Mouse (Mus musculus): ENCODE results near the gene Hsf2bp.

The Hsf2bp gene

GRCm38 (mm10) chr17:31983491-31983890, 52.7 kb downstream of the Hsf2bp start:
- no peak for DNase-seq (ENCODE audit: low read depth, low spot score)

- DNase-seq (ENCODE audit: low read depth, low spot score), result no peak
Observed at GRCm38 (mm10) chr17:31982326-31983190, 53.6 kb downstream of the Hsf2bp start.

GRCm38 (mm10) chr17:31979888-31980287, 56.3 kb downstream of the Hsf2bp start:
- DNase-seq (ENCODE audit: low read depth, low spot score), result no peak

- no peak for DNase-seq (ENCODE audit: low read depth, low spot score)
Observed at GRCm38 (mm10) chr17:31977131-31977530, 59.0 kb downstream of the Hsf2bp start.

- no peak for DNase-seq (ENCODE audit: low read depth, low spot score)
Observed at GRCm38 (mm10) chr17:31976501-31976900, 59.6 kb downstream of the Hsf2bp start.

- no peak for DNase-seq (ENCODE audit: low read depth, low spot score)
Observed at GRCm38 (mm10) chr17:31974694-31975093, 61.5 kb downstream of the Hsf2bp start.

- DNase-seq (ENCODE audit: low read depth, low spot score), result no peak
Observed at GRCm38 (mm10) chr17:31973664-31974230, 62.4 kb downstream of the Hsf2bp start.

GRCm38 (mm10) chr17:31970890-31971289, 65.3 kb downstream of the Hsf2bp start:
- DNase-seq (ENCODE audit: low read depth, low spot score), result no peak

DNA sequence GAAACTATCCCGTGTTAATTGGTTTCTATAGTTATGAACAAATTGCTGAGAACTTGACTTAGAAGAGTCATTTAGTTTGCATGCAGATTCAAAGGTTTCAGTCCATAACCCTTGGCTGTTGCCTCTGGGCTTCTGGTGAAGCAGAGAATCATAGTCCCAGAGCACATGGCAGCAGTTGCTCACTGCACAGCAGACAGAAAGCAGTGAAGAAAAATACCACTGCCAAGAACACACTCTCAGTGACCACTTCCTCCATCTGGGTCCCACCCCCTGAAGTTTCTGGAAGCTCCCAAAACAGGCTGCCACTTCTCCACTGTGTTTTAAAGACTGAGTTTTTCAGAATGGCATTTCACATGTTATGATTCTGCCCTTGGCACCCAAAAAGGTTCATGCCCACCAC, 67.3 kb downstream of the Hsf2bp start:
- DNase-seq (ENCODE audit: low read depth, low spot score), result no peak

DNA sequence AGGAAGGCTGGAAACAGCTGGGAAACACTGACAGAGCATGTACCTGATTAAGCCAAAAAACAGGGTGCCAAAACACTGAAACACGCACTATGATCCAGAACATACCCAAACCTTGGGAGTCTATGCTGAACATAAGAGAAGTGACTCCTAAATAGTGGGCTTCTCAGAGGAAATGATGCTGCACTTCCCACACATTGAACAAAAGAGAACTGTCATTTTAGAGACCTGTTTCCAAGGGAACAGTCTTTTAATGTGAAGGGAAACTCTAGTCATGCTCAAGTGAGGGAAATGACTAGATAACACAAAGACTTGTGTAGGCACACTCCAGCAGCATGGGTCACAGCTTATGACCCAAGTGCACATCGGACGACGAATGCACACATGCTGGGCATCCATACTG, 68.8 kb downstream of the Hsf2bp start:
- no peak for DNase-seq (ENCODE audit: low read depth, low spot score)

GRCm38 (mm10) chr17:31966566-31966965, 69.6 kb downstream of the Hsf2bp start:
- no peak for DNase-seq (ENCODE audit: low read depth, low spot score)

DNA sequence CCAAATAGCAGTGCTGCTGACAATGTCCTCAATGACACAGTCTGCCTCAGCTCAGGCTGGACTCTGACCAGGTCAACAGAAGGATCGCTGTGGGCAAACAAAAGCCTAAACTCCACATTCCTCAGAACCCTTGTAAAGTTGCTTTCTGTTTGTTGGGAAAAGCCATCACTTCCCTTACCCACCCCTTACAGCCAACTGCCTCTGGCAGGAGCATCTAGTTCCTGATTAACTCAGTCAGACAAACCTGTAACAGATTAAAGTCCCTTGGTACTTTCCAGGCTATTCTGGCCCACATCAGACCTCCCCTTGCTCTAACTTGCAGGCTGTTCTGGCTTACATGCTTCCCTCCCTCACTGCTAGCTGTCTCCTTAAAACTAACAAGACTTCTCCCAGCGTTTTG, 70.5 kb downstream of the Hsf2bp start:
- DNase-seq (ENCODE audit: low read depth, low spot score), result no peak

GRCm38 (mm10) chr17:31962930-31963329, 73.2 kb downstream of the Hsf2bp start:
- DNase-seq (ENCODE audit: low read depth, low spot score), result no peak

GRCm38 (mm10) chr17:31962281-31962680, 73.9 kb downstream of the Hsf2bp start:
- DNase-seq (ENCODE audit: low read depth, low spot score), result no peak

- no peak for DNase-seq (ENCODE audit: low read depth, low spot score)
Observed at GRCm38 (mm10) chr17:31954551-31955140, 81.5 kb downstream of the Hsf2bp start.

GRCm38 (mm10) chr17:31949076-31949475, 87.1 kb downstream of the Hsf2bp start:
- DNase-seq (ENCODE audit: low read depth, low spot score), result no peak

- no peak for DNase-seq (ENCODE audit: low read depth, low spot score)
Observed at GRCm38 (mm10) chr17:31946436-31946835, 89.7 kb downstream of the Hsf2bp start.

DNA sequence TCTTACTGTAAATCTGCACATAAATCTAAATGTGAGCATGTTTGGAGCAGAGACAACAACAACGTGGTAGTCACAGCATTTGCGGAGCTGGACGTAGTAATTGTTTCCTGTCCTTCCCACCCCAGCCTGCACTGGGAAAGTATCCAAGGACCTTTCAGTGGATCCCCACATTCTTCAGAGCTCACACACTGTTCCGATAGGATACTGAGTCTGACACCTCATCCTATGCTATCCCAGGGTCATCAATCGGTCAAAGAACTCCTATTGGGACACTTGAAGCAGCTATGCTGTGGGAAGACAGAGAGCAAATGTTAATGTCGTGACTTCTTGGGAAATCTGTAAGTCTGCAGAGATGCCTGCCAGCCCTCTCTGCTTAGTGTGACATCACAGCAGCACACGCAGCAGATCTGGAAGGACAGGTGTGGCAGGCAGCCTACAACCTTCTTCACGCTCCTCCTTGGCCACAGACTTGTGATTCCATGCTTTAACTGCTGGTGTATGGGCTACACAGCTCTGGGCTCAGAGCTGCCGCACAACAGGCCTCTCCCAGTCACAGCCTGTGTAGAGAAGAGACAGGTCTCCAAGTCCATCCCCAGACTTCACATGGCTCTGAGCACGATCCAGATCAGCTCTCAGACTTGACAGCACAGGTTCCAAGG, 92.1 kb downstream of the Hsf2bp start:
- no peak for DNase-seq (ENCODE audit: low read depth, low spot score)

- no peak for DNase-seq (ENCODE audit: low read depth, low spot score)
Observed at GRCm38 (mm10) chr17:31941616-31942015, 94.5 kb downstream of the Hsf2bp start.

DNA sequence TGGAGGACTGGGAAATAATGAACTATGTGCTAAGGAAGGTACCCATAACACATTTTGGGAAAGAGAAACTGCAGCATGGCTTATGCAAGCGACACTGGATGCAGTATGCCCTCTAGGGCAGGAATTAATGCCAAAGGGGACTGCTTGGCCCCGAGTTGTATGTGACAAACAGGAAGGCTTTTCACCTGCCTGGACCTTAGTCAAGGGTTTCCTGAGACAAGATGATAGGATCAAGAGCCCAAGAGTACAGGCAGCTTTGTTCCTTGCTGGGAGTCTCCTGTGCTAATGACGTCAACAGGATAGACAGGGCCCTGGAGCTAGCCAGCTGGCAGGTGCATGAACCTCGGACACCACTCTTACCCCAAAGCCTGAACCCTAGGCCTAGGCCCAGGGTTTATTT, 95.5 kb downstream of the Hsf2bp start:
- DNase-seq (ENCODE audit: low read depth, low spot score), result no peak

DNA sequence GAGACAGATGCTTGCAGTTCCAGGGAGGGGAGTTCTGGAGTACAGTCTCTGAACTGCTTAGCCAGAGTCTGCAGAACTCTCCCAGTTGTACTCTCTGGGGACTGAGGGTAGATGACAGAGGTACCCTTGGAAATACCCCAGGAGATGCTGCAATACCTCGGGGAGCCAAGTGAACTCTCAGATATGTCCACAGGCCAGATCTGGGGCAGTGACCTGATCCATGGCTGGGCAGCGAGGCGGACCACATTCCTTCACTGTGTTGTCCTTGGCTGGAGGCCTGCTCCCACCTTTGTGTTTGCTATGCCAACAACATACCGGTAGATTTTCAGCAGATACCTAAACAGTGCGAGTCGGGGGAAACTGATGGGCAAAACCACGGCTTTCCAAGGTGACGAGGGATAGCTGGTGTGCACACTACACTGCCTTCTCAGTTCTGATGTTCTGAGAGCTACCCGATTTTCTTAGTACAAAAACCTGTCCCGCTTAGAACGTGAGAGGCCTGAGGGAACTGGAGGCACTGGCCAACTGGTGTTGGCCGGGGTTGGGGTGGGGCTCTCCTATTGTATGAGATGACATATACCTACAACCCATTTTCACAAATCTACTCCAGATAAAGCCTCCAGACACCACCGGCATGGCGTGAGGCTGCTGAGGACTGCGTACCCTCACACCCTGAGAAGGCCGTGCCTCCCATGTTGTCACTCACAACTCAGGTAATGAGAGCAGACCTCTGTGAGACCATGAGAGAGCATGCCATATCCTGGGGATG, 96.7 kb downstream of the Hsf2bp start:
- DNase-seq (ENCODE audit: low read depth, low spot score), result no peak
